Mouse (Mus musculus) heart, postnatal 0 days (tissue): ENCODE measurements around the gene Hyou1. TPM values are rescaled to one million over a fixed set of nuclear protein-coding genes. Genes with fewer than 3 reads are reported as not detected.

Experiments used
- ATAC-seq: fragments of 200-750 bp; cut with Nextera tagmentation; 2 replicates; pipeline ENCODE4 v1.8.0; 2017; ENCODE audit warnings: low read depth, moderate number of reproducible peaks, moderate library complexity; ENCODE audit not compliant: insufficient read depth
- DNase-seq: peaks from one replicate; pipeline ENCODE4 v3.0.0-alpha.2; 2016; ENCODE audit warnings: low spot score
- H3K27ac ChIP-seq: fragments of 300-500 bp; sonication (generic); 2 replicates; pipeline ENCODE4 v1.5.1; 2014; ENCODE audit warnings: low read depth, mild to moderate bottlenecking
- H3K27me3 ChIP-seq: fragments of 300-500 bp; sonication (generic); 2 replicates; pipeline ENCODE4 v1.6.1; 2014; ENCODE audit warnings: low read length, mixed read lengths; ENCODE audit not compliant: control insufficient read depth, insufficient read depth
- H3K36me3 ChIP-seq: fragments of 300-500 bp; sonication (generic); replicated peaks from 2 replicates; pipeline ENCODE4 v1.6.1; 2014; ENCODE audit warnings: low read length, mixed read lengths; ENCODE audit not compliant: control insufficient read depth, insufficient read depth
- H3K4me1 ChIP-seq: fragments of 300-500 bp; sonication (generic); 2 replicates; pipeline ENCODE4 v1.6.1; 2014; ENCODE audit warnings: antibody characterized with exemption; ENCODE audit not compliant: control insufficient read depth, insufficient read depth
- H3K4me2 ChIP-seq: fragments of 300-500 bp; sonication (generic); 2 replicates; pipeline ENCODE4 v1.6.1; 2014; ENCODE audit warnings: low read depth, mild to moderate bottlenecking, low read length, moderate library complexity
- H3K4me3 ChIP-seq: fragments of 300-500 bp; sonication (generic); 2 replicates; pipeline ENCODE4 v1.5.1; 2014; ENCODE audit warnings: low read depth, low read length
- H3K9ac ChIP-seq: fragments of 300-500 bp; sonication (generic); replicated peaks from 2 replicates; pipeline ENCODE4 v1.6.1; 2014; ENCODE audit warnings: low read depth, low read length, mixed read lengths
- H3K9me3 ChIP-seq: fragments of 300-500 bp; sonication (generic); replicated peaks from 2 replicates; pipeline ENCODE4 v1.6.1; 2016; ENCODE audit warnings: low read length; ENCODE audit not compliant: control insufficient read depth
- CTCF ChIP-seq: IDR thresholded peaks from 2 replicates; pipeline ENCODE4 v1.5.1; 2016; ENCODE audit warnings: antibody characterized with exemption, control low read depth, low read depth
- EP300 ChIP-seq: IDR thresholded peaks from 2 replicates; pipeline ENCODE4 v1.6.1; 2016; ENCODE audit warnings: antibody characterized with exemption, low read depth
- WGBS: fragments of 180-500 bp; shearing (Covaris S2); extraction: QIAGEN DNeasy Blood & Tissue Kit; methylation state at CpG from one replicate; pipeline ENCODE4 v1.1.7; 2014; 5-methylcytosine and 5-hydroxymethylcytosine counted together
- polyA plus RNA-seq: library from polyadenylated mRNA; unstranded; fragments of >200 nt; fragmentation: Nextera tagmentation; extraction: Ambion mirVana; gene quantifications from 2 replicates; pipeline ENCODE4 v1.2.1, GENCODE M21; 2015
- total RNA-seq: library from RNA; depleted of rRNA; stranded (reverse); fragments of >200 nt; gene quantifications from 2 replicates; pipeline ENCODE4 v1.2.3, GENCODE M21; 2014; ENCODE audit warnings: low replicate concordance

The Hyou1 gene
- total and polyA plus RNA-seq, 2 experiments from 2014 or later = 5.4 to 37.8 TPM

GRCm38 (mm10) chr9:44343781-44344421 lies 35.4 kb upstream of the Hyou1 start, which contains the start of gene Hmbs:
TSS of gene Hmbs (minus strand) at chr9:44344228.
- WGBS = under 1% methylated on average over 38 of the region's 39 CpGs
- Histone ChIP-seq H3K36me3 (peaks cover 45% of the 10 kb centered on the region), H3K9ac (peak within 1 kb of the TSS; percentile 75), H3K4me1 (peaks cover 9% of the 10 kb centered on the region; the same call in 1 of the 2 replicates), H3K27me3 (no peaks in the 10 kb centered on the region), H3K9me3 (no peaks in the 10 kb centered on the region), H3K4me2 (peak within 1 kb of the TSS; percentile 85), H3K4me3 (peak within 1 kb of the TSS; percentile 91), H3K27ac (peak within 1 kb of the TSS; percentile 98)
- ATAC-seq = peak; percentile 96
- TF ChIP-seq CTCF (no peak), EP300 (peak; percentile 68; the same call in 1 of the 2 replicates)
- DNase-seq = peak; percentile 92

GRCm38 (mm10) chr9:44345570-44346433 lies 33.5 kb upstream of the Hyou1 start:
- Histone ChIP-seq H3K4me3 (no peak overlapping the region), H3K4me2 (no peak overlapping the region), H3K27ac (no peak overlapping the region), H3K9ac (no peak overlapping the region), H3K27me3 (no peaks in the 10 kb centered on the region), H3K36me3 (peaks cover 44% of the 10 kb centered on the region), H3K9me3 (no peaks in the 10 kb centered on the region), H3K4me1 (peaks cover 9% of the 10 kb centered on the region; the same call in 1 of the 2 replicates)
- DNase-seq (no peak), ATAC-seq (no peak)
- WGBS = 77% methylated on average over 6 of the region's 6 CpGs
- TF ChIP-seq EP300 (no peak), CTCF (no peak)

- peaks cover 52% of the 10 kb centered on the region for H3K36me3 ChIP-seq
- H3K4me2 ChIP-seq = no peak overlapping the region
- ATAC-seq (no peak), DNase-seq (no peak)
- no peak overlapping the region for H3K9ac ChIP-seq
- 88% methylated on average over 9 of the region's 9 CpGs for WGBS
- no peak for TF ChIP-seq EP300
- TF ChIP-seq CTCF = no peak
- H3K27ac ChIP-seq = no peak overlapping the region
- H3K27me3 ChIP-seq = no peaks in the 10 kb centered on the region
- peaks cover 7% of the 10 kb centered on the region; the same call in 1 of the 2 replicates for H3K4me1 ChIP-seq
- no peak overlapping the region for H3K4me3 ChIP-seq
- no peaks in the 10 kb centered on the region for H3K9me3 ChIP-seq
Measured at GRCm38 (mm10) chr9:44347166-44347565, 32.1 kb upstream of the Hyou1 start.

- 0 out of 2 replicates have a peak, but pooled peaks cover 2% of the 10 kb centered on the region for H3K4me1 ChIP-seq
- no peaks in the 10 kb centered on the region for H3K9me3 ChIP-seq
- no peak overlapping the region for H3K4me3 ChIP-seq
- TF ChIP-seq CTCF (no peak), EP300 (no peak)
- DNase-seq (no peak), ATAC-seq (no peak)
- H3K4me2 ChIP-seq = no peak overlapping the region
- 87% methylated on average over 4 of the region's 4 CpGs for WGBS
- peaks cover 57% of the 10 kb centered on the region for H3K36me3 ChIP-seq
- no peak overlapping the region for H3K9ac ChIP-seq
- no peak overlapping the region for H3K27ac ChIP-seq
- H3K27me3 ChIP-seq = no peaks in the 10 kb centered on the region
Measured at GRCm38 (mm10) chr9:44347621-44348020, 31.7 kb upstream of the Hyou1 start.

GRCm38 (mm10) chr9:44348546-44348945 lies 30.7 kb upstream of the Hyou1 start:
- Histone ChIP-seq H3K27ac (no peak overlapping the region), H3K4me1 (no peaks in the 10 kb centered on the region), H3K9ac (no peak overlapping the region), H3K4me2 (no peak overlapping the region), H3K36me3 (peaks cover 66% of the 10 kb centered on the region), H3K9me3 (no peaks in the 10 kb centered on the region), H3K4me3 (no peak overlapping the region), H3K27me3 (no peaks in the 10 kb centered on the region)
- ATAC-seq = no peak
- TF ChIP-seq CTCF (0 out of 2 replicates have a peak, but pooled peaks have one; percentile 11), EP300 (no peak)
- DNase-seq = no peak
- WGBS = 97% methylated on average over 4 of the region's 4 CpGs
